Mouse (Mus musculus): ENCODE measurements around the gene Slx1b. TPM values are rescaled to one million over a fixed set of nuclear protein-coding genes. Genes with fewer than 3 reads are reported as not detected.

The Slx1b gene
- total and polyA plus RNA-seq, 2 experiments, result 4.1 to 15.4 TPM

GRCm38 (mm10) chr7:126696303-126696702 is 719 bp upstream of the Slx1b start:
- Histone ChIP-seq H3K27me3 (ENCODE audit: control insufficient read depth, insufficient read depth, low read length) (no peaks in the 10 kb centered on the region), H3K36me3 (ENCODE audit: control insufficient read depth, insufficient read depth, low read length) (no peaks in the 10 kb centered on the region), H3K79me2 (ENCODE audit: control insufficient read depth, insufficient read depth, low read length) (peaks cover 7% of the 10 kb centered on the region; the same call in 1 of the 2 replicates), H3K4me1 (ENCODE audit: control insufficient read depth, insufficient read depth, low read length) (peaks cover 12% of the 10 kb centered on the region), H3K27ac (replicated peaks; ENCODE audit: insufficient read depth, low read depth, low read length) (no peak overlapping the region), H3K9ac (ENCODE audit: low read depth, low read length) (peak overlapping the region; percentile 75), H3K4me3 (ENCODE audit: insufficient read depth, low read depth, low read length) (peak overlapping the region; percentile 75)
- no peak for DNase-seq (ENCODE audit: extremely low read depth, low read depth, low spot score)
- 6% methylated on average over 17 of the region's 17 CpGs for WGBS
- TF ChIP-seq POLR2A (IDR thresholded peaks at IDR 0.05; ENCODE audit: extremely low read depth, insufficient read depth, low read length) (no peak), CTCF (IDR thresholded peaks at IDR 0.05; ENCODE audit: low read depth, low read length) (no peak)

GRCm38 (mm10) chr7:126695210-126695611 is 373 bp downstream of the Slx1b start, which contains the start of gene Bola2:
Gene Bola2 (plus strand): TSS chr7:126695401.
- peaks cover 7% of the 10 kb centered on the region; the same call in 1 of the 2 replicates for H3K79me2 ChIP-seq (ENCODE audit: control insufficient read depth, insufficient read depth, low read length)
- H3K27ac ChIP-seq (replicated peaks; ENCODE audit: insufficient read depth, low read depth, low read length), result peak within 1 kb of the TSS; percentile 93
- no peaks in the 10 kb centered on the region for H3K36me3 ChIP-seq (ENCODE audit: control insufficient read depth, insufficient read depth, low read length)
- no peaks in the 10 kb centered on the region for H3K27me3 ChIP-seq (ENCODE audit: control insufficient read depth, insufficient read depth, low read length)
- under 1% methylated on average over 31 of the region's 31 CpGs for WGBS
- DNase-seq (ENCODE audit: extremely low read depth, low read depth, low spot score), result peak; percentile 62
- TF ChIP-seq POLR2A (IDR thresholded peaks at IDR 0.05; ENCODE audit: extremely low read depth, insufficient read depth, low read length) (peak; percentile 50), CTCF (IDR thresholded peaks at IDR 0.05; ENCODE audit: low read depth, low read length) (no peak)
- H3K9ac ChIP-seq (ENCODE audit: low read depth, low read length), result peak within 1 kb of the TSS; percentile 80
- H3K4me3 ChIP-seq (ENCODE audit: insufficient read depth, low read depth, low read length), result peak within 1 kb of the TSS; percentile 75
- peaks cover 17% of the 10 kb centered on the region for H3K4me1 ChIP-seq (ENCODE audit: control insufficient read depth, insufficient read depth, low read length)

GRCm38 (mm10) chr7:126694441-126695051 is 1.0 kb downstream of the Slx1b start:
- no peak overlapping the region for H3K27ac ChIP-seq (replicated peaks; ENCODE audit: insufficient read depth, low read depth, low read length)
- peak overlapping the region; percentile 30; the same call in 1 of the 2 replicates for H3K9ac ChIP-seq (ENCODE audit: low read depth, low read length)
- H3K4me3 ChIP-seq (ENCODE audit: insufficient read depth, low read depth, low read length), result no peak overlapping the region

GRCm38 (mm10) chr7:126693781-126694180 is 1.8 kb downstream of the Slx1b start:
- WGBS, result 80% methylated on average over 7 of the region's 7 CpGs
- no peak for TF ChIP-seq CTCF (IDR thresholded peaks at IDR 0.05; ENCODE audit: low read depth, low read length)
- no peak for TF ChIP-seq POLR2A (IDR thresholded peaks at IDR 0.05; ENCODE audit: extremely low read depth, insufficient read depth, low read length)
- H3K79me2 ChIP-seq (ENCODE audit: control insufficient read depth, insufficient read depth, low read length), result peaks cover 7% of the 10 kb centered on the region; the same call in 1 of the 2 replicates
- no peak overlapping the region for H3K4me3 ChIP-seq (ENCODE audit: insufficient read depth, low read depth, low read length)
- no peak overlapping the region for H3K9ac ChIP-seq (ENCODE audit: low read depth, low read length)
- H3K27ac ChIP-seq (replicated peaks; ENCODE audit: insufficient read depth, low read depth, low read length), result no peak overlapping the region
- no peaks in the 10 kb centered on the region for H3K36me3 ChIP-seq (ENCODE audit: control insufficient read depth, insufficient read depth, low read length)
- H3K27me3 ChIP-seq (ENCODE audit: control insufficient read depth, insufficient read depth, low read length), result no peaks in the 10 kb centered on the region
- DNase-seq (ENCODE audit: extremely low read depth, low read depth, low spot score), result no peak
- peaks cover 29% of the 10 kb centered on the region for H3K4me1 ChIP-seq (ENCODE audit: control insufficient read depth, insufficient read depth, low read length)

More at GRCm38 (mm10) chr7:126694441-126695051, 1.0 kb downstream of the Slx1b start:
- Histone ChIP-seq H3K4me1 (ENCODE audit: control insufficient read depth, insufficient read depth, low read length) (peaks cover 24% of the 10 kb centered on the region), H3K79me2 (ENCODE audit: control insufficient read depth, insufficient read depth, low read length) (peaks cover 7% of the 10 kb centered on the region; the same call in 1 of the 2 replicates), H3K36me3 (ENCODE audit: control insufficient read depth, insufficient read depth, low read length) (no peaks in the 10 kb centered on the region), H3K27me3 (ENCODE audit: control insufficient read depth, insufficient read depth, low read length) (no peaks in the 10 kb centered on the region)
- no peak for DNase-seq (ENCODE audit: extremely low read depth, low read depth, low spot score)
- TF ChIP-seq POLR2A (IDR thresholded peaks at IDR 0.05; ENCODE audit: extremely low read depth, insufficient read depth, low read length) (no peak), CTCF (IDR thresholded peaks at IDR 0.05; ENCODE audit: low read depth, low read length) (no peak)
- 50% methylated on average over 10 of the region's 10 CpGs for WGBS

- H3K4me1 ChIP-seq (ENCODE audit: control insufficient read depth, insufficient read depth, low read length), result peaks cover 33% of the 10 kb centered on the region
- H3K36me3 ChIP-seq (ENCODE audit: control insufficient read depth, insufficient read depth, low read length), result no peaks in the 10 kb centered on the region
- H3K4me3 ChIP-seq (ENCODE audit: insufficient read depth, low read depth, low read length), result no peak overlapping the region
- H3K79me2 ChIP-seq (ENCODE audit: control insufficient read depth, insufficient read depth, low read length), result peaks cover 7% of the 10 kb centered on the region; the same call in 1 of the 2 replicates
- TF ChIP-seq CTCF (IDR thresholded peaks at IDR 0.05; ENCODE audit: low read depth, low read length), result peak; percentile 83
- no peak for TF ChIP-seq POLR2A (IDR thresholded peaks at IDR 0.05; ENCODE audit: extremely low read depth, insufficient read depth, low read length)
- peak; percentile 77 for DNase-seq (ENCODE audit: extremely low read depth, low read depth, low spot score)
- H3K27me3 ChIP-seq (ENCODE audit: control insufficient read depth, insufficient read depth, low read length), result no peaks in the 10 kb centered on the region
- WGBS, result 7% methylated on average over 3 of the region's 3 CpGs
- no peak overlapping the region for H3K9ac ChIP-seq (ENCODE audit: low read depth, low read length)
- no peak overlapping the region for H3K27ac ChIP-seq (replicated peaks; ENCODE audit: insufficient read depth, low read depth, low read length)
Observed at GRCm38 (mm10) chr7:126693256-126693655, 2.3 kb downstream of the Slx1b start.

- 94% methylated on average over 26 of the region's 26 CpGs for WGBS
- Histone ChIP-seq H3K79me2 (ENCODE audit: control insufficient read depth, insufficient read depth, low read length) (peaks cover 7% of the 10 kb centered on the region; the same call in 1 of the 2 replicates), H3K4me3 (ENCODE audit: insufficient read depth, low read depth, low read length) (no peak overlapping the region), H3K36me3 (ENCODE audit: control insufficient read depth, insufficient read depth, low read length) (no peaks in the 10 kb centered on the region), H3K27me3 (ENCODE audit: control insufficient read depth, insufficient read depth, low read length) (no peaks in the 10 kb centered on the region), H3K27ac (replicated peaks; ENCODE audit: insufficient read depth, low read depth, low read length) (no peak overlapping the region), H3K9ac (ENCODE audit: low read depth, low read length) (no peak overlapping the region), H3K4me1 (ENCODE audit: control insufficient read depth, insufficient read depth, low read length) (peaks cover 35% of the 10 kb centered on the region)
- DNase-seq (ENCODE audit: extremely low read depth, low read depth, low spot score), result no peak
- TF ChIP-seq POLR2A (IDR thresholded peaks at IDR 0.05; ENCODE audit: extremely low read depth, insufficient read depth, low read length), result no peak
Observed at GRCm38 (mm10) chr7:126692426-126692825, 3.2 kb downstream of the Slx1b start.
